Mouse (Mus musculus) kidney, embryonic 14.5 days (tissue): ENCODE data around the gene Hkdc1. TPM values are rescaled to one million over a fixed set of nuclear protein-coding genes. Genes with fewer than 3 reads are reported as not detected.
A peak's percentile ranks its signal among the peaks of the same experiment; 100 is the strongest.

Source experiments
- ATAC-seq: fragments of 200-750 bp; cut with Nextera tagmentation; 2 replicates; pipeline ENCODE4 v1.8.0; 2017; ENCODE audit warnings: moderate number of reproducible peaks, mild to moderate bottlenecking, moderate TSS enrichment, moderate library complexity; ENCODE audit not compliant: low FRiP score, low TSS enrichment
- H3K27ac ChIP-seq: fragments of 300-500 bp; sonication (generic); 2 replicates; pipeline ENCODE4 v1.5.1; 2014; ENCODE audit warnings: low read depth, mild to moderate bottlenecking, low read length, moderate library complexity, mixed read lengths
- H3K27me3 ChIP-seq: fragments of 300-500 bp; sonication (generic); 2 replicates; pipeline ENCODE4 v1.6.1; 2014; ENCODE audit warnings: mild to moderate bottlenecking, low read length; ENCODE audit not compliant: control insufficient read depth, insufficient read depth
- H3K36me3 ChIP-seq: fragments of 300-500 bp; sonication (generic); 2 replicates; pipeline ENCODE4 v1.6.1; 2014; ENCODE audit warnings: low read length, mixed read lengths; ENCODE audit not compliant: control insufficient read depth, insufficient read depth
- H3K4me1 ChIP-seq: fragments of 300-500 bp; sonication (generic); 2 replicates; pipeline ENCODE4 v1.6.1; 2014; ENCODE audit warnings: low read length, mixed read lengths; ENCODE audit not compliant: control insufficient read depth, insufficient read depth
- H3K4me2 ChIP-seq: fragments of 300-500 bp; sonication (generic); replicated peaks from 2 replicates; pipeline ENCODE4 v1.6.1; 2014; ENCODE audit warnings: low read depth, mild to moderate bottlenecking, low read length
- H3K4me3 ChIP-seq: fragments of 300-500 bp; sonication (generic); 2 replicates; pipeline ENCODE4 v1.5.1; 2014; ENCODE audit warnings: mild to moderate bottlenecking, low read length
- H3K9ac ChIP-seq: fragments of 300-500 bp; sonication (generic); 2 replicates; pipeline ENCODE4 v1.6.1; 2014; ENCODE audit warnings: low read depth, mild to moderate bottlenecking, low read length, moderate library complexity
- H3K9me3 ChIP-seq: fragments of 300-500 bp; sonication (generic); 2 replicates; pipeline ENCODE4 v1.6.1; 2016; ENCODE audit warnings: low read length; ENCODE audit not compliant: control insufficient read depth
- WGBS: fragments of 180-500 bp; shearing (Covaris S2); extraction: QIAGEN DNeasy Blood & Tissue Kit; methylation state at CpG from one replicate; pipeline ENCODE4 v1.1.7; 2014; 5-methylcytosine and 5-hydroxymethylcytosine counted together
- polyA plus RNA-seq: library from polyadenylated mRNA; unstranded; fragments of >200 nt; fragmentation: Nextera tagmentation; extraction: Ambion mirVana; gene quantifications from 2 replicates; pipeline ENCODE4 v1.2.1, GENCODE M21; 2014

Hkdc1 gene
- polyA plus RNA-seq, 1 experiment from 2014 or later, result 1.7 TPM

GRCm38 (mm10) chr10:62425081-62425871 lies 3.0 kb upstream of the Hkdc1 start:
- Histone ChIP-seq H3K9me3 (no peaks in the 10 kb centered on the region), H3K27me3 (no peaks in the 10 kb centered on the region), H3K4me1 (no peaks in the 10 kb centered on the region), H3K36me3 (peaks cover 26% of the 10 kb centered on the region), H3K9ac (no peak overlapping the region), H3K4me2 (no peak overlapping the region), H3K4me3 (no peak overlapping the region), H3K27ac (no peak overlapping the region)
- WGBS, result 49% methylated on average over 9 of the region's 9 CpGs
- peak; percentile 59; the same call in 1 of the 2 replicates for ATAC-seq

- H3K36me3 ChIP-seq, result no peaks in the 10 kb centered on the region
- no peak overlapping the region for H3K27ac ChIP-seq
- ATAC-seq, result no peak
- no peak overlapping the region for H3K4me3 ChIP-seq
- no peaks in the 10 kb centered on the region for H3K27me3 ChIP-seq
- WGBS, result 78% methylated on average over 3 of the region's 3 CpGs
- H3K4me1 ChIP-seq, result no peaks in the 10 kb centered on the region
- no peak overlapping the region for H3K4me2 ChIP-seq
- no peaks in the 10 kb centered on the region for H3K9me3 ChIP-seq
- H3K9ac ChIP-seq, result no peak overlapping the region
These were observed 1.2 kb downstream of the Hkdc1 start for GRCm38 (mm10) chr10:62421127-62421526.

- WGBS, result 66% methylated on average over 6 of the region's 6 CpGs
These were observed 1.9 kb downstream of the Hkdc1 start for GRCm38 (mm10) chr10:62420399-62420798.

GRCm38 (mm10) chr10:62419422-62419821 lies 2.9 kb downstream of the Hkdc1 start:
- H3K4me2 ChIP-seq, result no peak overlapping the region
- WGBS, result 77% methylated on average over 5 of the region's 5 CpGs
- H3K9ac ChIP-seq, result no peak overlapping the region
- no peak overlapping the region for H3K4me3 ChIP-seq
- H3K27ac ChIP-seq, result no peak overlapping the region
- H3K27me3 ChIP-seq, result no peaks in the 10 kb centered on the region
- ATAC-seq, result no peak
- H3K36me3 ChIP-seq, result no peaks in the 10 kb centered on the region
- H3K4me1 ChIP-seq, result no peaks in the 10 kb centered on the region
- no peaks in the 10 kb centered on the region for H3K9me3 ChIP-seq

More at GRCm38 (mm10) chr10:62420399-62420798, 1.9 kb downstream of the Hkdc1 start:
- no peaks in the 10 kb centered on the region for H3K9me3 ChIP-seq
- H3K4me2 ChIP-seq, result no peak overlapping the region
- no peak overlapping the region for H3K27ac ChIP-seq
- ATAC-seq, result no peak
- no peaks in the 10 kb centered on the region for H3K4me1 ChIP-seq
- no peak overlapping the region for H3K9ac ChIP-seq
- no peaks in the 10 kb centered on the region for H3K36me3 ChIP-seq
- no peak overlapping the region for H3K4me3 ChIP-seq
- H3K27me3 ChIP-seq, result no peaks in the 10 kb centered on the region

- no peak overlapping the region for H3K4me3 ChIP-seq
- H3K9me3 ChIP-seq, result no peaks in the 10 kb centered on the region
- no peaks in the 10 kb centered on the region for H3K36me3 ChIP-seq
- H3K9ac ChIP-seq, result no peak overlapping the region
- H3K27me3 ChIP-seq, result no peaks in the 10 kb centered on the region
- no peaks in the 10 kb centered on the region for H3K4me1 ChIP-seq
- H3K27ac ChIP-seq, result no peak overlapping the region
- 68% methylated on average over 7 of the region's 7 CpGs for WGBS
- ATAC-seq, result no peak
- H3K4me2 ChIP-seq, result no peak overlapping the region
These were observed 3.4 kb downstream of the Hkdc1 start for GRCm38 (mm10) chr10:62418831-62419356.

GRCm38 (mm10) chr10:62413606-62413982 lies 8.7 kb downstream of the Hkdc1 start:
- H3K4me1 ChIP-seq, result peaks cover 9% of the 10 kb centered on the region
- ATAC-seq, result peak; percentile 13; the same call in 1 of the 2 replicates
- H3K4me3 ChIP-seq, result no peak overlapping the region
- no peak overlapping the region for H3K9ac ChIP-seq
- no peaks in the 10 kb centered on the region for H3K9me3 ChIP-seq
- H3K27me3 ChIP-seq, result no peaks in the 10 kb centered on the region
- no peak overlapping the region for H3K4me2 ChIP-seq
- 29% methylated on average over 4 of the region's 4 CpGs for WGBS
- H3K27ac ChIP-seq, result peak overlapping the region; percentile 81
- no peaks in the 10 kb centered on the region for H3K36me3 ChIP-seq

- peak overlapping the region; percentile 81 for H3K27ac ChIP-seq
- H3K4me1 ChIP-seq, result peaks cover 9% of the 10 kb centered on the region
- no peaks in the 10 kb centered on the region for H3K27me3 ChIP-seq
- H3K9ac ChIP-seq, result no peak overlapping the region
- H3K4me2 ChIP-seq, result no peak overlapping the region
- 17% methylated on average over 8 of the region's 8 CpGs for WGBS
- H3K4me3 ChIP-seq, result no peak overlapping the region
- no peaks in the 10 kb centered on the region for H3K36me3 ChIP-seq
- no peaks in the 10 kb centered on the region for H3K9me3 ChIP-seq
- ATAC-seq, result peak; percentile 62
These were observed 9.2 kb downstream of the Hkdc1 start for GRCm38 (mm10) chr10:62412906-62413605.

GRCm38 (mm10) chr10:62411431-62412410 lies 10.6 kb downstream of the Hkdc1 start:
- Histone ChIP-seq H3K4me1 (peaks cover 9% of the 10 kb centered on the region), H3K4me2 (no peak overlapping the region), H3K36me3 (no peaks in the 10 kb centered on the region), H3K9me3 (no peaks in the 10 kb centered on the region), H3K27me3 (no peaks in the 10 kb centered on the region), H3K4me3 (no peak overlapping the region), H3K9ac (no peak overlapping the region), H3K27ac (no peak overlapping the region)
- no peak for ATAC-seq
- WGBS, result 71% methylated on average over 19 of the region's 19 CpGs
